Comparison of ENCODE assay signal across 8 mouse cellular contexts in the genomic region with DNA sequence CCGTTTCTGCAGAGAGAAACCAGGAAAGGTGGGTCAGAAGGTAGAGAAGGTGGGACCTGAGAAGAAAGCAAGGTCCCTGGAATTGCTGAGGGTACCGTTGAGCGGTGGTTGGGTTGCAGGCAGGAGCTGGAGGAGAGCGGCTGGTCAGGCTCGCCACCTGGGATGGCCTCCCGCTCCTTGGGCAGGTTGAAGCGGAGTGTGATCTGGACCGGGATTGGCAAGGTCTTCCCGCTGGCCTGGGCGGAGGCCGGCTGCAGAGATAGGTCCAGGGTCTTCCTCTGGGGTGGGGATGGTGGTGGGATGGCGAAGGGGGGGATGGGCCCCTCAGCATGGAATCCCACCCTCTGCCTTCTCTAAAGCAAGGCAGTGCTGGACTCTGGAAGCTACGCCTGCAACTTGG. TPM values are rescaled to one million over a fixed set of nuclear protein-coding genes. Genes with fewer than 3 reads are reported as not detected.
A peak's percentile ranks its signal among the peaks of the same experiment; 100 is the strongest.
DNase-seq lines count a peak whose midpoint lies in the region; ATAC-seq and TF ChIP-seq lines count a peak whose summit lies in the region.
"Had no signal": no experiment of that assay in that cellular context is flagged by ENCODE, and none has a peak within 500 bp of the region (broad histone marks: within the 10 kb centered on the region; RNA-seq: fewer than 3 reads in every experiment).

No protein-coding gene starts in this region.

- TF ChIP-seq CTCF in lung, postnatal 0 days (IDR thresholded peaks at IDR 0.05) = no peak

- DNase-seq in lung, postnatal 0 days (ENCODE audit: low spot score) = no peak
- DNase-seq in lung, adult 18-20 months = no peak
- no peak for DNase-seq in urinary bladder, postnatal 4 days (ENCODE audit: low spot score in 2 of 2)
- DNase-seq in right cerebral cortex, postnatal 4 days = no peak
- DNase-seq: kidney, adult 11 months had no signal

- H3K9ac ChIP-seq in lung, postnatal 0 days (replicated peaks; ENCODE audit: low read depth) = no peak overlapping the region
- peak overlapping the region; percentile 85; the same call in 1 of the 2 replicates for H3K9ac ChIP-seq in forebrain, embryonic 15.5 days (replicated peaks)
- peak overlapping the region; percentile 85 for H3K9ac ChIP-seq in limb, embryonic 13.5 days
- peak overlapping the region; percentile 90 for H3K9ac ChIP-seq in stomach, embryonic 16.5 days (ENCODE audit: low read length)

- TF ChIP-seq EP300 in lung, postnatal 0 days (IDR thresholded peaks at IDR 0.05) = no peak

- ATAC-seq in lung, postnatal 0 days = no peak
- ATAC-seq in forebrain, embryonic 15.5 days (replicated peaks) = no peak
- ATAC-seq in limb, embryonic 13.5 days (ENCODE audit: low FRiP score, low read depth) = no peak
- no peak for ATAC-seq in stomach, embryonic 16.5 days (ENCODE audit: insufficient read depth, low FRiP score)

- H3K9me3 ChIP-seq in lung, postnatal 0 days (ENCODE audit: low read length) = no peaks in the 10 kb centered on the region
- H3K9me3 ChIP-seq in forebrain, embryonic 15.5 days = no peaks in the 10 kb centered on the region
- no peaks in the 10 kb centered on the region for H3K9me3 ChIP-seq in limb, embryonic 13.5 days
- H3K9me3 ChIP-seq in stomach, embryonic 16.5 days (replicated peaks; ENCODE audit: control insufficient read depth, low read length) = no peaks in the 10 kb centered on the region

- H3K4me3 ChIP-seq in lung, postnatal 0 days (ENCODE audit: low read depth, low read length) = no peak overlapping the region
- H3K4me3 ChIP-seq in forebrain, embryonic 15.5 days = peak overlapping the region; percentile 81
- peak overlapping the region; percentile 65 for H3K4me3 ChIP-seq in limb, embryonic 13.5 days
- H3K4me3 ChIP-seq in stomach, embryonic 16.5 days (replicated peaks; ENCODE audit: low read length) = peak overlapping the region; percentile 79

- H3K4me2 ChIP-seq in lung, postnatal 0 days (replicated peaks; ENCODE audit: low read depth, low read length) = peak overlapping the region; percentile 72
- H3K4me2 ChIP-seq in forebrain, embryonic 15.5 days (replicated peaks) = peak overlapping the region; percentile 51
- peak overlapping the region; percentile 81 for H3K4me2 ChIP-seq in limb, embryonic 13.5 days (replicated peaks)
- peak overlapping the region; percentile 83 for H3K4me2 ChIP-seq in stomach, embryonic 16.5 days (ENCODE audit: low read depth, low read length)

- peaks cover 6% of the 10 kb centered on the region; the same call in 1 of the 2 replicates for H3K4me1 ChIP-seq in lung, postnatal 0 days (ENCODE audit: insufficient read depth, low read depth, low read length)
- H3K4me1 ChIP-seq in forebrain, embryonic 15.5 days = peaks cover 25% of the 10 kb centered on the region
- H3K4me1 ChIP-seq in limb, embryonic 13.5 days = peaks cover 23% of the 10 kb centered on the region
- H3K4me1 ChIP-seq in stomach, embryonic 16.5 days (ENCODE audit: control insufficient read depth, insufficient read depth, low read length) = peaks cover 16% of the 10 kb centered on the region

- H3K27me3 ChIP-seq in lung, postnatal 0 days (replicated peaks; ENCODE audit: insufficient read depth, low read length) = no peaks in the 10 kb centered on the region
- no peaks in the 10 kb centered on the region for H3K27me3 ChIP-seq in forebrain, embryonic 15.5 days
- peaks cover 2% of the 10 kb centered on the region; the same call in 1 of the 2 replicates for H3K27me3 ChIP-seq in limb, embryonic 13.5 days
- H3K27me3 ChIP-seq in stomach, embryonic 16.5 days (ENCODE audit: control insufficient read depth, insufficient read depth, low read length) = no peaks in the 10 kb centered on the region; the same call in 1 of the 2 replicates

- H3K27ac ChIP-seq in lung, postnatal 0 days (ENCODE audit: low read length) = no peak overlapping the region
- peak overlapping the region; percentile 97; the same call in 1 of the 2 replicates for H3K27ac ChIP-seq in forebrain, embryonic 15.5 days (replicated peaks)
- H3K27ac ChIP-seq in limb, embryonic 13.5 days = 0 out of 2 replicates have a peak overlapping the region, but pooled peaks have one; percentile 97
- peak overlapping the region; percentile 98; the same call in 1 of the 2 replicates for H3K27ac ChIP-seq in stomach, embryonic 16.5 days (ENCODE audit: low read length)

- 95% methylated on average over 13 of the region's 13 CpGs for WGBS in lung, postnatal 0 days
- WGBS in forebrain, embryonic 15.5 days = 96% methylated on average over 13 of the region's 13 CpGs
- 95% methylated on average over 13 of the region's 13 CpGs for WGBS in limb, embryonic 13.5 days
- WGBS in stomach, embryonic 16.5 days = 91% methylated on average over 13 of the region's 13 CpGs

- H3K36me3 ChIP-seq in lung, postnatal 0 days (ENCODE audit: insufficient read depth, low read length) = peaks cover 44% of the 10 kb centered on the region
- peaks cover 45% of the 10 kb centered on the region for H3K36me3 ChIP-seq in forebrain, embryonic 15.5 days
- H3K36me3 ChIP-seq in limb, embryonic 13.5 days = peaks cover 53% of the 10 kb centered on the region
- peaks cover 23% of the 10 kb centered on the region for H3K36me3 ChIP-seq in stomach, embryonic 16.5 days (ENCODE audit: control insufficient read depth, insufficient read depth, low read length)

RNA-seq across cellular contexts. Expression of a gene that starts 1.3 kb away (rescaled TPM):
- polyA plus RNA-seq in lung, postnatal 0 days (2015; fragmentation: Nextera tagmentation; extraction: Ambion mirVana) = 51.1 and 51.9 TPM in 2 replicates
- 75.9 and 76.9 TPM in 2 replicates for polyA plus RNA-seq in forebrain, embryonic 15.5 days (2015; fragmentation: Nextera tagmentation; extraction: Ambion mirVana)
- polyA plus RNA-seq in limb, embryonic 13.5 days (2015; fragmentation: Nextera tagmentation; extraction: Ambion mirVana) = 61.5 and 62.7 TPM in 2 replicates
- polyA plus RNA-seq in stomach, embryonic 16.5 days (2015; fragmentation: Nextera tagmentation; extraction: Ambion mirVana) = 43.3 and 45.2 TPM in 2 replicates

RNA-seq across cellular contexts. Expression of a gene that starts 7.0 kb away (rescaled TPM):
- polyA plus RNA-seq in lung, postnatal 0 days (2015; fragmentation: Nextera tagmentation; extraction: Ambion mirVana) = 59.6 and 68.5 TPM in 2 replicates
- polyA plus RNA-seq in forebrain, embryonic 15.5 days (2015; fragmentation: Nextera tagmentation; extraction: Ambion mirVana) = 93.4 and 99.8 TPM in 2 replicates
- 143 and 144 TPM in 2 replicates for polyA plus RNA-seq in limb, embryonic 13.5 days (2015; fragmentation: Nextera tagmentation; extraction: Ambion mirVana)
- 109 and 125 TPM in 2 replicates for polyA plus RNA-seq in stomach, embryonic 16.5 days (2015; fragmentation: Nextera tagmentation; extraction: Ambion mirVana)

RNA-seq across cellular contexts. Expression of a gene that starts 28.6 kb away (rescaled TPM):
- 50.1 and 51.5 TPM in 2 replicates for polyA plus RNA-seq in lung, postnatal 0 days (2015; fragmentation: Nextera tagmentation; extraction: Ambion mirVana)
- polyA plus RNA-seq in forebrain, embryonic 15.5 days (2015; fragmentation: Nextera tagmentation; extraction: Ambion mirVana) = 34.7 and 38.3 TPM in 2 replicates
- polyA plus RNA-seq in limb, embryonic 13.5 days (2015; fragmentation: Nextera tagmentation; extraction: Ambion mirVana) = 47.6 and 48.5 TPM in 2 replicates
- 47.9 and 50.3 TPM in 2 replicates for polyA plus RNA-seq in stomach, embryonic 16.5 days (2015; fragmentation: Nextera tagmentation; extraction: Ambion mirVana)

RNA-seq across cellular contexts. Expression of a gene that starts 40.9 kb away (rescaled TPM):
- polyA plus RNA-seq in lung, postnatal 0 days (2015; fragmentation: Nextera tagmentation; extraction: Ambion mirVana) = 3.9 and 4.3 TPM in 2 replicates
- 2.2 and 2.3 TPM in 2 replicates for polyA plus RNA-seq in forebrain, embryonic 15.5 days (2015; fragmentation: Nextera tagmentation; extraction: Ambion mirVana)
- polyA plus RNA-seq in limb, embryonic 13.5 days (2015; fragmentation: Nextera tagmentation; extraction: Ambion mirVana) = 2.3 and 2.7 TPM in 2 replicates
- polyA plus RNA-seq in stomach, embryonic 16.5 days (2015; fragmentation: Nextera tagmentation; extraction: Ambion mirVana) = 7.4 and 7.8 TPM in 2 replicates

RNA-seq across cellular contexts. Expression of a gene that starts 48.3 kb away (rescaled TPM):
- 2.1 and 2.2 TPM in 2 replicates for polyA plus RNA-seq in lung, postnatal 0 days (2015; fragmentation: Nextera tagmentation; extraction: Ambion mirVana)
- not detected in 2 replicates for polyA plus RNA-seq in forebrain, embryonic 15.5 days (2015; fragmentation: Nextera tagmentation; extraction: Ambion mirVana)
- polyA plus RNA-seq in limb, embryonic 13.5 days (2015; fragmentation: Nextera tagmentation; extraction: Ambion mirVana) = 1.7 and 3.0 TPM in 2 replicates
- 21.5 and 29.5 TPM in 2 replicates for polyA plus RNA-seq in stomach, embryonic 16.5 days (2015; fragmentation: Nextera tagmentation; extraction: Ambion mirVana)
